Mouse (Mus musculus) heart, postnatal 4 days (tissue): ENCODE data around the gene Plcb3. TPM values are rescaled to one million over a fixed set of nuclear protein-coding genes. Genes with fewer than 3 reads are reported as not detected.

Source experiments
- DNase-seq: peaks from one replicate; pipeline ENCODE4 v3.0.0; 2021
- total RNA-seq, 2 experiments: library from RNA; stranded (reverse); gene quantifications; 2 replicates each; pipeline ENCODE4 v1.2.3; 2021

Gene Plcb3
- total RNA-seq, 2 experiments from 2014 or later, result 17.4 to 19.9 TPM

DNA sequence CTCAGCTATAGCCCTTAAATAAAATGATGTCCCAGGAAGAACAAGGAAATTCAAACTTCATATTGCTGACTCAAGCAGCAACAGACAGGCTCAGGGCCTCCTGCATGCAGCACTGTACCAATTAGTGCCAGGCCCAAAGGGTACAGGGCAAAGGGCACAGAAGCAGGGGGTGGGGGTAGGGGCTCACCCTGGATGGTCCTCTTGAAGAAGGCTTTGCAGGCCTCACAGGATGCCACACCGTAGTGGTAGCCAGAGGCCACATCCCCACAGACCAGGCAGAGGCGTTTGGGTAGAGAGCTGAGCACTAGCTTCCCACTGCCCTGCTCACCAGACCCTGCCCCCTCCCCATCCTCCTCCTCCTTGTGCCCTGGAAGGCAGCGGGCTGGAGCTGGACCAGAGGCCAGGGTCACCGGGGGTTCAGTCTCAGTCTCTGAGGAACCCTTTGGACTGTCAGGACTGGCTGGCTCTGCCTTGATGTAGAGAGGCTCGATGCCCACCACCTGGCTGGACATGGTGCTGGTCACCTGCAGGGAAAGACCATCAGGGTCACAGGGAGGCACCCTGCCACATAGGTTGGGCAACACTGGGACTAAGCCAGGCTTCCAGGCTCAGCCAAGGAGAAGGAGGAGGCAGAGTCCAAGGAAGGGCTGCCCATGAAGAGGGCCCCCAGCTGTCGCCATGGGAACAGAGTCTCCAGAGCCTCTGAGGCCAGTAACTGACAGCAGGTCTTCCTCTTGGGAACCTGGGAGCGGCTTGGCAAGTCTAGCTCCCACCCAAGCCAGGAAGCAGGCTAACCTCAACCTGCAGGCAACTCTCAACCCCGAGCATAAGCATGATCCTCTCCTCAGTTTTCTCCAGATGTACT lies 56.2 kb downstream of the Plcb3 start:
- DNase-seq, result peak; percentile 47

DNA sequence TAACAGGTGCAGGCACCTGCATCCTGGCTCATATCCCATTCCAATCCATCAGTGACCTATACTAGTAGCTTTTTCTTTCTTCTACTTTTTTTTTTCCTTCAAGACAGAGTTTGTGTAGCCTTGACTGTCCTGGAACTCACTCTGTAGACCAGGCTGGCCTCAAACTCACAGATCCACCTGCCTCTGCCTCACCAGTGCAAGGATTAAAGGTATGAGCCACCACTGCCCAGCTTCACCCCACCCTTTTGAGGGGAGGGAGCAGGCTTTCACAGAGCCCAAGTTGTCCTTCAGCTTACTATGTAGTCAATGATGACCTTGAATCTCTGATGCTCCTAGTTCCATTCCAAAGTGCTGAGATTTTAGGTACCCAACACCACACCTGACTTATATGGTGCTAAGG lies 56.8 kb downstream of the Plcb3 start:
- DNase-seq, result no peak

DNA sequence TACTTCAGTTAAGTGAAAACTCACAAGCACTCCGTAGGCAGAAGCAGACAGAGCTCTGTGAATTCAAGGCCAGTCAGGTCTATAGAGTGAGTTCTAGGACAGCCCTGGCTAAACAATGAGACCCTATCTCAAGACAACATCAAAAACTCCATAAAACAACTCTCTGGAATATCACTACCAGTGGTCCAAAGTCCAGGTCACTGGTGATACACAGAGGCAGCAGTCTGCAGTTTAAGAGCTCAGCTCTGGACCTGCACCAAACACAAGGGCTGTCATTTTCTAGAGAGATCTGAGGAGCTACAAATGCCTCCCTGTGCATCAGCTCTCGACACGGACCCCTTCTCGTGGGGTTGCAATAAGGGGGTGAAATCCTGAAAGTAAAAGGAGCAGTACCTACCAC lies 57.9 kb downstream of the Plcb3 start:
- no peak for DNase-seq

DNA sequence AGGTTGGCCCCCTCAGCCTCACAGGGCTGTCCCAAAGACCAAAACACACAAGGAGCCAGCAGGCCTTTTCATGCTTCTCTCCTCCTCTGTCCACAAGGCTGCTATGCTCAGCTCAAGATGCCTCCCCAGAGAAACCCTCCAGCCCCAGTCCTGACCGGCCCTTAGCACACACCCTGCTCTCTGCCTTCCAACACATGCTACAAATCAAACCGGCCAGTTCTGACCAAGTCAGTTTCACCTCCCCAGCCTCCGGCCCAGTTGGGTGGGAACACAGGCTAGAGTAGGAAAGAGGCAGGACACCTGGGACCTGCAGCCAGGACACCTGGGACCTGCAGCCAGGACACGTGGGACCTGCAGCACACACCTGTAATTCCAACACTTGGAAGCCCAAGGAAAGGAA lies 59.8 kb downstream of the Plcb3 start:
- no peak for DNase-seq

DNA sequence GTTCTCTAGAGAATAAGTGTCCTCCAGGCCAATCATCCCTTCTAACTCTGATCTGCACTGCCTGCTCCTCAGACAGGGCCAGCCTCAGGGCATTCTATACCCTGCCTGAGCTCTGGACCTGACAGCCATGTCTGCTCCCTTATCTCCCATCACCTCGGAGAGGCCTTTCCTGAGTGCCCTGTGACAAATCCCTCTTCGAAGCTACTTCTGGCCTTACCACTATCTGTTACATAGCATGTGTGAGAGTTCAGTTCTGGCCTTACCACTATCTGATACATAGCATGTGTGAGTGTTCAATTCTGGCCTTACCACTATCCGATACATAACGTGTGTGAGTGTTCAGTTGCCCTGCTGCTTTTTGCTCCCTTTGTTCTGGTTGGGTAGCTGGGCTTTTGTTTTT lies 61.0 kb downstream of the Plcb3 start:
- DNase-seq, result no peak

DNA sequence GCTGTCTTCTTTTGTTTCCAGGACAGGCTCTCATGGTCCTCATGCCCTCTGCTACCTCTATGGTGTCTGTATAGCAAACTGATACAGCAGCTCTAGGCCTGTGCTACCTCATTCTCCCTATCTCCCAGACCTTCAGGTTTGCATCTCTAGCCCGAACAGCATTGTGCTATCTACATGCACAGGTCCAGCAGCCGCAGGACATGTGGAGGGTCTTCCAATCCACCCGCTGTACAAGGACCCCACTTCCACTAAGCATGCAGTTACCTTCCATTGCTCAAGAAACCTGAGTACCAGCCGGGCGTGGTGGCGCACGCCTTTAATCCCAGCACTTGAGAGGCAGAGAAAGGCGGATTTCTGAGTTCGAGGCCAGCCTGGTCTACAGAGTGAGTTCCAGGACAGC lies 61.7 kb downstream of the Plcb3 start:
- no peak for DNase-seq

DNA sequence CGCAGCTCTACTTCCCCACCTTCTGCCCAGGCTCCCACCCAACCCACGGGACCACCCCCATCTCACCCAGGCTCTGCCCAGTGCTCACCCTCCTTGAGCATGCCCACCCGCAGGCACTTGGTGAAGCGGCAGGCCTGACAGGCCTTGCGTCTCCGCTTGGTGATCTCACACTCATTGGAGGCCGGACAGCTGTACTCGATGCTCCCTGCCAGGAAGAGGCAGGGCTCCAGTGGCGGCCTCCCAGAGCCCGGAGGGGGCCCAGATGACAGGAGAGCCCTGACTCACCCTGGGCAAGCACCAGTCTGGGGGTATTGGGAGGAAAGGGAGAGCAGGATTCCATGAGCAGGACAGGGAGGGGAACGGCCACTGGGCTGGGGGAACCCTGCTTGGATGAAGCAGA lies 62.3 kb downstream of the Plcb3 start:
- DNase-seq, result peak; percentile 57

DNA sequence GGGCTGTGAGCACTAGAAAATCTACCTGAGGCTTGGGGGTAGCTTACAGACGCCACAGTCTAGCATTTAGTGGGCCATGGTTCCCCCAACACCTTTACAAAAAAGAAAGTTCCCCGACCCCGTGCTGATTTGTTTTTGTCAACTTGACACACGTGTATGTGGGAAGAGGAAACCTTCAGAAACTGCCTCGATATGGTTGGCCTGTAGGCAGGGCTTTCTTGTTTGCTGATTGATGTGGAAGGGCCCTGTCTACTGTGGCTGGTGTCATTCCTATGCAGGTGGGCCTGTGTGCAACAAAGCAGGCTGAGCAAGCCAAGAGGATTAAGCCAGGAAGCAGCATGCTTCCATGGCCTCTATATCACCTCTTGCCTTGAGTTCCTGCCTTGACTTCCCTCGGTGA lies 63.2 kb downstream of the Plcb3 start:
- no peak for DNase-seq

DNA sequence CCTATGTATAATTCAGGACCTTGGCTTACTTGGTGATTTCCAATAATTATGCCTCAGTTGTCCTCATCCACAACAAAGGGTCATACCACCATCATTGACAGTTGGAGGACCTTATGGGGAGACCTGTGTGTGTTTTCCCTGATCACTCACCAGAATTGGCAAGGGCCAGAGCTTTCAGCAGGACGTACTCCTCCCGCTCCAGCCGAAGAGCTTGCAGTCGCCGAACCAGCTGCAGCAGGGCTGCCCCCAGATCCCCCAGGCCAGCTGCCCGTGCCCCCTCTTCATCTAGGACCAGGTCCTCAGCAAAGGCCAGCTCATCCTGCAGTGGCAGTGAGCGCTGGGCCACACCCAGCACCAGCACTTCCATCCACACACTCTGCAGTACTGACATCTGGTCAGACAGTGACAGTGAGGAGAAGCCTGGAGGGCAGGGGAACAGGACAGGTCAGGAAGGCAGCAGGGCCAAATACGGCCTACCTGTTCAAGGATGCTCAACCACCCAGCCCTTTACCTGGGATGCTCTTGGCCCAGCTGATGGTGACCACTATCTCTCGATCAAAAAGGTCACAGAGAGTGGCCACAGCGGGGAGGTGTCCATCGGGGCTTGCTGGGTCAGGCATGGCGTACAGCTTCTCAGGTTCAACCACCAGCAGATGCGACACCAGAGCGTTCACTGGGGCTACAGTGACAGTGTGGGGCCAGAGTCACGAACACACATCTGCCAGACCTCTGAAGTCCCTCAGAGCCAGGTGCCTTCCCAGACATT lies 63.9 kb downstream of the Plcb3 start:
- no peak for DNase-seq

DNA sequence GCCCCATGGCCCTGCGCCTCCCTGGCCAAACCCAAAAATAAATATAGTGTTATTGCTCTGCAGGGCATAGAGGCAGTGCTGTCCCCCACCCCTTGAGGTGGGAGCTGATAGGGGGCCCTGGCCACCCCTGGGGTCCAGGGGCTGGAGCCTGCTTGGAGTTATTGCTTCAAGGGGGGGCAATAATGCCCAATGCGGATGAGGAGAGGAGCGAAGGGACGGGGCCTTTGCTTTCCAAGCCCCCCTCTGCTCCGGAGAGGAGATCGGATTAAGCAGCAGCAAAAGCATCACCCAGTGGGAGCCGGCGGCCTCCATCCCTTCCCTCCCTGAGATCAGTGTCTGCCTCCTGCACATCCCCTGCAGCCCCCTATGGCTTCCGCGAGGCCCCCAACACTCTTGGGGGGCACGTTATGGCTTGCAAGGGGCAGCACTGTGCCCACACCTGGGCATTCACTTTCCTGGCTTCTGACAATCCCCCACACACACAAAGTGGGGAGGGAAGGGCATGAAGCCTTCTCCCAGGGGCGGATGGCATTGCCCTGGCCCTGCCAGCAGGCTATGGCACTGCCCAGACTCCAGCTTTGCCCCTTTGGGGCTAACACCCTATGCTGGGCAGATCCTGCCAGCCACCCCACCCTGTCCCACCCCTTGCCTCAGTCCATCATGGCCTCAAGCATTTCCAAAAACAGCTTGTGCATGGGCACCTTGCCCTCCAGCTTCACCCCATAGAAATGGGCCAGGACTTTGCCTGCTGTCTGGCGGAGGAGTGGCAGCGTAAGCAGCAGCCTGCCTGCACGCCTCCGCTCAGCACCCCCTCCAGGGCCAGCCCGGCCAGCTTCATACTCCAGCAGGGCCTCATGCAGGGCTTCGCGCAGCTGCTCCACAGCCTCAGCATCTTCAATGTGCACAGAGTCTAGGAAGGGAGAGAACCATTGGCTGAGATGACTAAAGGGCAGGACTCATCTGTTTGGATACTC lies 64.9 kb downstream of the Plcb3 start:
- DNase-seq, result no peak

DNA sequence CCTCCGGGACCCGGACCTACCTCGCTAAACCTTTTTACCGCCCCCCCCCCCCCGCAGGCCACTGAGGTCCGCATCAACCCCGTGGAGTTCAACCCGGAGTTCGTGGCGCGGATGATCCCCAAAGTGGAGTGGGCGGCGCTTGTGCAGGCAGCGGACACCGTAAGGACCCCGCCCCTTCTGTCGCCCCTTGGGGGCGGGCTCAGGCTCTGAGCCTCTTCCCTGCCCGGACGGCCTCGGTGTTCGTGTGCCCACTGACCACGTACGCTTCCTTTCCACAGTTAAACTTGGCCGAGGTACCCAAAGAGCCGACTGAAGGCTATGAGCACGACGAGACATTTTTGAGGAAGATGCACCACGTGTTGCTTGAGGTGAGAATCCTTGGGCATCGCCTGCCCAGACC lies 66.0 kb downstream of the Plcb3 start:
- peak; percentile 62 for DNase-seq

DNA sequence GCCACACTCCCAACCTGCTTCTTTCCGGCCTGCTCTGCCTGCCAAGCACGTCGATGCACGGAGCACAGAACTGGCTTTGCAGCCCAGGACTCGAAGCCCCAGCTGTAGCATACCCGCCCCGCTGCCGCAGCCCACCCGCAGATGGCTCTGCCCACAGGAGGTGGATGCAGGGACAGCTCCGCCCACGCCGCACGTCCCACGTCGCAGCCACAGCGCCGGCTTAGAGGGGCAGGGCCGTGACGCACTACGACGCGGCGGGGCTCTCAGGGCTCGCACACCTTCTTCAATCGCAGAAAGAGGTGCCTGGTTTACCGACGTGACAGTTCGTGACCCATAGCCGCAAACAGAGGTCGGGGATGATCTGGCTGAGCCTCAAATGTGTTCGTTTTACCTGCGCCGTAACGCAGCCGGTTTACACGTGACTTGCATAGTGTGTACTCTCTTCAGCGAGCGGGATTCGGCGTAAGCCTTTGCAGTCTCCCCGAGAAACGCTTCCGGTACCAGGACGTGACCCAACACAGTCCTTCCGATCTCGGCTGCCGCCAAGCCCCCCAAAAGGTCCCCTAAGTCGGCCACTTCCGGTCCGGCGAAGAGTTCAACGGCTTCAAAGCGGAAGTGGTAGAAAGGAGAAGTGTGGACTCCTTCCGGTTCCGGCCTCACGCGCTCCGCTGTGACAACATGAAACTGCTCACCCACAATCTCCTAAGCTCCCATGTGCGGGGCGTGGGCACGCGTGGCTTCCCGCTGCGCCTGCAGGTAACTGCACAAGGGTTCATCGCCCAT lies 66.6 kb downstream of the Plcb3 start, which contains the start of the genes Trmt112 and Prdx5:
Gene Trmt112, plus strand, starts transcription at position 192 of the 783 bp plus-strand sequence.
Gene Prdx5, minus strand, starts transcription at position 600 of the 783 bp plus-strand sequence.
- peak; percentile 90 for DNase-seq

DNA sequence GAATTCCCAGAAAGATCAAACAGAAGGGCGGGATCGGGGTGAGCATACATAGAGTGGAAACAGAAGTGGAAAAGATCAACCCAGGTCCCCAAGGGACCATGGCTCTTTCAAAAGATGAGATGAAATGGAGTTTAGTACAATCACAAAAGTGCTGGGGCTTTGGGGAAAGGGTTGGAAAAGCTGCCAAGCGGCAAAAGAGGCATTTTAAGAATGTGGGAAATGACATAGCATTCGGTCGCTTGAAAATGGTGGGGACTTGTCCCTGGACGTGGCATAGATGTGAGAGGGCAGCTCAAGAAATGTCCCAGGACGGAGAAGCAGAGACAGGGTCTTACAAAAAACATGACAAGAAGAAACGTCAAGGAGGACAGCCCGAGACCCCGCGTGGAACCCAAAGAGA lies 67.2 kb downstream of the Plcb3 start:
- DNase-seq, result no peak

DNA sequence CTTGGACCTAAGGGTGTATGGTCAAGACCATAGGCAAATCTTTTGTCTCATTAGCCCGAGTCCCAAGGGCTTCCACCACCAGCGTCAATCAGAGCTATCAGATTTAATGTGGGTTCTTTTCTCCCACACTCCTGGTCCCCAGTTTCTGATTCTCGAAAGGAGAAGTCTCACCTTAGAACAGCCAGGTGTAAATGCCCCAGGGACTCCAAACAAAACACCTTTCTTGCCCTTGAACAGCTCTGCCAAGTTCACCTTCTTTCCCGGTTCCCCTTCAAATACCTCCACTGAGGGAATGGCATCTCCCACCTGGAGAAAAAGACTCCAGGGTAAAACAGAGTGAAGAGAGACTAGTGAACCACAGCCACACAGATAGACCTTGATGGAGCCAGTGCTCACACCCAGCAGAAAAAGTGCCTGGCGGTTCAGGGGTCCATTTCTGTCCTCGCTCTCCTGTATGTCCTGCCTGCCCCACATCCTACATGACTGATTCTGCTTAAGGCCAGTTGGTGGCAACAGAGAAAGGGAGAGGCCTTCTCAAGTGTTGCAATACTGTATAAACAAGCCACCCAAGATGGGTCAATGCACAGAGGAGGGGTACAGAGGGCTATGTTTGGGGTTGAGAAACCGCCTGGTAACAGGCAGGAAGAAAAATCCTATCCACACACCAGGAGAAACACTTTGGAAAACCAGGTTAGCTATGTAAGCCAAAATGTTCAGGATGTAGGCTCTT lies 68.3 kb downstream of the Plcb3 start:
- no peak for DNase-seq

DNA sequence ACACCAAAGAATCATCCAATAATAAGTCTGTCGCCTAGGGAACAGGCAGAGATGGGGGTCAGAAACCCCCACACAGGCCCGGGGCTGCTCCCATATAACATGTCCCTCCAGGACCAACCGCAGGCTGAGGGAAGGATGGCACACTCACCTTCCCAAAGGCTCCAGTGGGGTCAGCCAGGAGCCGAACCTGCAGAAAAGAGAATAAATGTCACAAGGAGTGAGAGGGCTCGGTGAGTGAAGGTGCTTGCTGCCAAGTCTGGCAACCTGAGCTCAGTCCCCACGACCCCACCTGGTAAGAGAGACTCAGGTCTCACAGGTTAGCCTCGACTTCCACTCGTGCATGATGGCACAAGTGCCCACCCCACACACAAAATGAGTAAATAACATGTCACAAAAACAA lies 69.2 kb downstream of the Plcb3 start:
- DNase-seq, result no peak

DNA sequence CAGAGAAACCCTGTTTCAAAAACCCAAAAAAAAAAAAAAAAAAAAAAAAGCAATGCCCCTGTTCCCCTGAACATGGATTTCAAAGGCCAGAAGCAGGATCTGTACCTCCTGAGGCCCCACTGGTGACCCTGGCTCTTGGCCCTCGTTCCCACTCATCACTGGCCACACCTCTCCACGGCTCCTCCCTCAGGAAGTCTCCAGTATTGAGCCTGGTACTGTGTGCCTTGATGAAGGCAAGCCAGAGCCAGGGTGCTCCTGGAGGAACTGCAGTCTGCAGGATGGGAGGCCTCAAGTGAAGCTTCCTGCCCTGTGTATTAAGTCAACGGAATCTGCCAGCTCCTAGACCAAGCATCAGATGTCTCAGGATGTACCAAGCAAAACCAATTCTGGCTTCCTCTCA lies 70.1 kb downstream of the Plcb3 start:
- no peak for DNase-seq

DNA sequence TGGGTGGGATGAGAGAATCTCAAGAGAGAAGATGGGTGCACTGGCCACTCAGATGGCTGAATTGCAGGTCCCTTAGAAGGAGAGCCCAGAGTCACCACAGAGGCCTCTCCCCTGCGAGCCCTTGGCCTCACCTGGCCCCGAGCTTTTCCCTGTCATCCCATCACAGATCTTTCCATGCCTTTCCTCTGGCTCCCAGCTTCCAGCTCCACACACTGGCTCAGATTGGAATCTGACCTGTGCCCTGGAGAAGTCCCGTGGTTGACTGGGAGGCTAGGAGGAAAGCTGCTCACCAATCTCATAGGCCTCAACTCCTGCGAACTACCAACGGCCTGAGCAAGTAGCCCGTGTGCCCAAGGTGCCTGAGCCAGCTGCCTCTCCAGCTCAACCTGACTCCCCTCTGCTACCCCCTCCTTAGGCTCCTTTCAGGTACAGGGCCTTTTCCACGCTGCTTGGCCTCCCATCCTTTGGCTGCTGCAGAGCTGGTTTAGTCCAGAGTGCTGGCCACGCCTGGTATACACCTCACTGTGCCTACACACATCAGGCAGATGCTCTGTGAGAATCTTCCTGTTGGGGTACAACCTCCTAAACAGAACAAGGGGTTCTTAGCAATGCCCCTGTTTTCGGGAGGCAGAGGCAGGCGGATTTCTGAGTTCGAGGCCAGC lies 70.6 kb downstream of the Plcb3 start:
- no peak for DNase-seq

DNA sequence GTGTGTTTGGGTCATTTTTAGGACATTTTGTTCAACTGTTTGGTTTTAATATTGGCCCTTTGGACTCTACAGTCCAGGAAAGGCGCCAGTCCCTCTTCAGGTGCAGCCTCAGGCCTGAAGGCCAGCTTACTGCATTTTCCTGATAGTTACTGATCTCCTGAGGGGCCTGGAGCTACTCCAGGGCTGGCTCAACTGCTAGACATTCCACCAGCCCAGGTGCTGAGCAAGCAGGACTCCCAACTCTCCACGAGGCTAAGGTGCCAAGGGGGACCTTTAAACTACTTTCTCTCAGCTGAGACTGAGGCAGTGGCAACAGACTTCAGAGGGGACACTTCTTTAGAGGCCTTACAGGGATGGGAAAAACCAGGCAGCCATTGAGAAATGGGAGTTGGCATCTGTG lies 71.4 kb downstream of the Plcb3 start:
- no peak for DNase-seq

DNA sequence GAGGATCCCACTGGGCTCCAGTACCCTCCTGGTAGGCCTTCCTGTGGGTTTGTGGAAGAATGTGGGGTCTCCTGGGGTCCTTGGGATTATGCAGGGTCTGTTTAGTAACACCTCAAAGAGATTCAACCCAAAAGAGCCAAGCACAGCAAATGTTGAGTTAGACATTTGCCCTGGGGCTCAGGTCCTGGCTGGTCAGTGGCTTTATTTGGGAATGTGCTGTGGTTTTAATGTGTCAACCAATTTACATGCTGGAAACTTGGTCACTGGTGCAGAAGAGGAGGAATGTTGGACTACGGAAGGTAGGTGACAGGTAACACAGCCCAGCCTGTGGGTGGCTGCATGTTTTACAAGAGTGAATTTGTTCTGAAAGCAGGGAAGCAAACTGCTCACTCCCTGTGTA lies 73.2 kb downstream of the Plcb3 start:
- DNase-seq, result no peak
